Mouse (Mus musculus): ENCODE data around the gene 1110004F10Rik. TPM values are rescaled to one million over a fixed set of nuclear protein-coding genes. Genes with fewer than 3 reads are reported as not detected.
A peak's percentile ranks its signal among the peaks of the same experiment; 100 is the strongest.
"Not testable (repeated sequence)": the region's sequence is repeated elsewhere in the genome, so short reads cannot be mapped to it uniquely, and the experiment has no call there.

The 1110004F10Rik gene
- polyA plus RNA-seq, 1 experiment from 2014 or later = 150 TPM

- Histone ChIP-seq H3K9ac (no peak overlapping the region), H3K27me3 (replicated peaks) (peaks cover 90% of the 10 kb centered on the region), H3K9me3 (replicated peaks) (no peaks in the 10 kb centered on the region), H3K27ac (no peak overlapping the region), H3K4me2 (no peak overlapping the region), H3K4me3 (no peak overlapping the region), H3K4me1 (peaks cover 49% of the 10 kb centered on the region), H3K36me3 (no peaks in the 10 kb centered on the region)
- no peak for ATAC-seq
- WGBS (ENCODE audit: insufficient replicate concordance) = 15% methylated on average over 18 of the region's 18 CpGs
These were observed 2.3 kb upstream of the 1110004F10Rik start for GRCm38 (mm10) chr7:116036591-116037555.

DNA sequence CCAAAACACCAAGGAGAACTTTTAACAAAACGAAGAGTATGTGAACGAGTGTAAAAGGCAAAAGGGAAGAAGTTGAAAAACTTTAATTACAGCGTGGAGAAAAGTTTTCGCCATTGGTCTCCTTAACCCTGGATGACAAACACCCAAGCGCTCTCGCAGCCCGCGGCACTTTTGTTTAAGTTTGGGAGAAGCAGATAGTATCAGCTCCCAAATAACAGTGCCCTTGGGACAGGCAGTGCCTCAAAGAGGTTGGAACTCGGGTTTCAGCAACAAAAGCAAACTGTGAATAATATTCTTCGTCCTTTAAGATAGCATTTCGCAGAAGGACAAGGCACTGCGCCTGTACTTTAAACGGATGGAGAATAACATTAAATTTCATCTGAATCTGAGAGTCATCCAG, 1.2 kb upstream of the 1110004F10Rik start:
- ATAC-seq = no peak
- no peaks in the 10 kb centered on the region for H3K36me3 ChIP-seq
- no peak overlapping the region for H3K9ac ChIP-seq
- H3K4me2 ChIP-seq = no peak overlapping the region
- H3K9me3 ChIP-seq (replicated peaks) = no peaks in the 10 kb centered on the region
- peak overlapping the region; percentile 8; the same call in 1 of the 2 replicates for H3K4me3 ChIP-seq
- peaks cover 88% of the 10 kb centered on the region for H3K27me3 ChIP-seq (replicated peaks)
- WGBS (ENCODE audit: insufficient replicate concordance) = 3% methylated on average over 13 of the region's 13 CpGs
- H3K27ac ChIP-seq = no peak overlapping the region
- peaks cover 43% of the 10 kb centered on the region for H3K4me1 ChIP-seq

DNA sequence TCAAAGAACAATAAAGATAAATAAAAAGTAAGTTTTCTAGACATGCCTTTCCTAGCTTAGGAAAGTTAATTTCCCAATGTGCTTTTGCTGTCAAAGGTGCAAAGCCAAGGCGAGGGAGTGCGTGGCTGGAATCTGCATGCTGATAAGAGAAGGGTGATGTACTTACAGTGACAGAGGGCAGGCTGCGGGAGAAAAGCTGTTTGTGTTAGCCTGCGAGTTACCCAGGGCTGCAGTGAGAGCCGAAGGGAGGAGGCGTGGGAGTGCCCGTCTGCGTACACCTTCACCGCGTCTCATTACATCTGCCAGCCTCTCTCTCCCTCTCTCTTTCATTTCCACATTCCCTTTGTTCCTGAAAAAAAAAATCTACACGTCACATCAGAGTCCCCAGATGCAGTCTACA, 686 bp upstream of the 1110004F10Rik start, which contains the start of gene Sox6:
Gene Sox6, minus strand, starts transcription at position 286 of the 400 bp plus-strand sequence.
- Histone ChIP-seq H3K27ac (no peak within 1 kb of the TSS), H3K9ac (no peak within 1 kb of the TSS), H3K4me3 (peak within 1 kb of the TSS; percentile 56), H3K4me2 (peak within 1 kb of the TSS; percentile 84), H3K36me3 (no peaks in the 10 kb centered on the region), H3K4me1 (peaks cover 38% of the 10 kb centered on the region), H3K9me3 (replicated peaks) (no peaks in the 10 kb centered on the region), H3K27me3 (replicated peaks) (peaks cover 84% of the 10 kb centered on the region)
- ATAC-seq = no peak
- 2% methylated on average over 11 of the region's 11 CpGs for WGBS (ENCODE audit: insufficient replicate concordance)

DNA sequence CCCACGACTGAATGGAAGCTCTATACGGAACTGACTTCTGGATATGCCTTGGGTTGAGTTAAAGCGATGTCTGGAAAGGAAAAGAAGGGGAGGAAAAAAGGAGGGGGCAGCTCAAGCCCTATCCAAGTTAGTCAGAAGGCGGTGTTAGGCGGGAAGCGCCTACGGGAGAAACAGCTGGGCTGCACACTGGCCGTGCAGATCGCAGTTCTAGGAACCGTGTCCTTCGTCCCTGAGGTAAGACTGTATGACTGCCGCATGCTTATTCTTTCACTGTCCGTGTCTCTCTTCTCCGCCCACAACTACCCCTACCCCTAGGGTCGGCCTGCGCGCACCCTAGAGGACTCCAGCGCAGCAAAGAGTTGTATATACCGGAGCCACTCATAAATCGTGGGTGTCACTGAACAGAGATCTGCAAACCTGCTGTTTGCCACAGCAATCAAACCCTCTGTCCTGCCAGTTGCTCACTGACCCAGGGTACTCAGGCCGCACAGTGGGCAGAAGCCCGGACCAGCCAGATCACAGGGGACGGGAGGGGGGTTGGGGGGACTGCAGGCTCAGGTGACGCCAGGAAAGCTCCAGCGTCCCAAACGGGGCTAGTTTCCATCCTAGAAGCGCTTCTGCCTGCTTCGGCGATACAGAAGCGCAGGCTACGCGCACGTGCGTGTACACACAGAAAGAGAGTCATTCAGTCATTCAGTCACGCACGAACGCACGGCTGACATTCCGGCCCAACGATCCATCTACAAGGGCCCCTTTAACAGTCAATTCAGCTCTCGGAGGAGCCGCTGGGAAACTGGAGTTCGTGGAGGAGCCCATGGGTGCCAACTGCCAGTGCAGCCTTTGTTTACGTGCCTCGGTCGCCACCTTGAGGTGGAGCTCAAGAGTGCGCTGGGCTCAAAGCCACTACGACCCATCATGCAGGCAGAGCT, 605 bp downstream of the 1110004F10Rik start:
- H3K9ac ChIP-seq = peak overlapping the region; percentile 42; the same call in 1 of the 2 replicates
- under 1% methylated on average over 48 of the region's 48 CpGs for WGBS (ENCODE audit: insufficient replicate concordance)

DNA sequence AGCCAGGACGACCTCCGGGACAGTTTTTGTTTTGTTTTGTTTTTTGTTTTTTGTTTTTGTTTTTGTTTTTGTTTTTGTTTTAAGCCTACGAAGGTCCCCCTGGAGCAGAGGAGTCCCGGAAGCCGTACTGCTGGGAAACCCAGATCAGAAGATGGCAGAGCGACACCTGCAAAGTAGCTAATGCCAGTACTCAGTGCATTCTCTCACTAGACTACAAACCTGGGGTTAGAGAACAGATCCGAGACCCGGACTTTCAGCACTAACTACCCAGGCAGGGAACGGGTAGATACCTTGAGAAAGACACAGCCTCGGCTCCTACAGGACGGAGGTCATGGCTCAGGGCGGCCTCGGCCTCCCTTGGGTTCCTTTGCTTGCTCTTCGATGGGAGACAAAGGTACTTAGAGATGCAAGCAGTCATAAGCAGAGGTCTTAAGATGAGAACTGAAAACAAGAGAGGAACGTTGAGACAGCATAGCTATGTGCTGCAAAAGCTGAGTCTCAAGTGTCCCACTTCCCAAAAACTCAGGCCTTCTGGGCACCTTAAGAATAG, 1.3 kb downstream of the 1110004F10Rik start:
- Histone ChIP-seq H3K9ac (no peak overlapping the region), H3K4me1 (peaks cover 25% of the 10 kb centered on the region), H3K36me3 (no peaks in the 10 kb centered on the region), H3K4me2 (peak overlapping the region; percentile 84), H3K27ac (no peak overlapping the region), H3K4me3 (peak overlapping the region; percentile 56; the same call in 1 of the 2 replicates), H3K9me3 (replicated peaks) (no peaks in the 10 kb centered on the region), H3K27me3 (replicated peaks) (peaks cover 63% of the 10 kb centered on the region)
- WGBS (ENCODE audit: insufficient replicate concordance) = 31% methylated on average over 15 of the region's 15 CpGs
- ATAC-seq = no peak

More for the DNA sequence above, 605 bp downstream of the 1110004F10Rik start:
- Histone ChIP-seq H3K27me3 (replicated peaks) (peaks cover 71% of the 10 kb centered on the region), H3K4me1 (peaks cover 26% of the 10 kb centered on the region), H3K4me3 (peak overlapping the region; percentile 56), H3K9me3 (replicated peaks) (no peaks in the 10 kb centered on the region), H3K27ac (no peak overlapping the region), H3K36me3 (no peaks in the 10 kb centered on the region), H3K4me2 (peak overlapping the region; percentile 84)
- ATAC-seq = peak; percentile 76

- no peak overlapping the region for H3K4me3 ChIP-seq
- H3K4me2 ChIP-seq = no peak overlapping the region
- WGBS (ENCODE audit: insufficient replicate concordance) = 28% methylated on average over 1 of the region's 1 CpGs
- no peak for ATAC-seq
- H3K9ac ChIP-seq = no peak overlapping the region
- H3K27me3 ChIP-seq (replicated peaks) = no peaks in the 10 kb centered on the region; the same call in 1 of the 2 replicates
- H3K27ac ChIP-seq = no peak overlapping the region
- H3K4me1 ChIP-seq = no peaks in the 10 kb centered on the region
- no peaks in the 10 kb centered on the region for H3K36me3 ChIP-seq
- no peaks in the 10 kb centered on the region for H3K9me3 ChIP-seq (replicated peaks)
These were observed 21.5 kb downstream of the 1110004F10Rik start for GRCm38 (mm10) chr7:116060739-116061138.

DNA sequence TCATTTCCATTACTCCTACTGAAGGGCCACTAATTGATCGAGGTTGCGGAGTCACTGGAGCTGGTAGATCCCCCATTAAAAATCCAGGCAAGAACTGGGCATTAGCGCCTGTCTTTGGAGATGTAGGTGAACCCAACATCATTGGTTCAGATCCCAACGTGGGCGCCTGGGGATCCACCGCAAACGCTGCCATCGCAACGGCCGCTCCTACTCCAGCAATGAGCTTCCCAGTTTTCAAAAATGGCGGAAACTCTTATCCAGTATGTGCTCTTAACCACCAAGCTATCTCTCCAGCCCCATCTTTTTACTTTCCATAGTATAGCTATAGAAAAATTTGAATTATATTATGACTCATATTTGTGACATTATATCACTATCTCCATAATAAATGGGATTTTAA, 45.2 kb downstream of the 1110004F10Rik start, which contains the start of gene Gm4353:
Gene Gm4353, minus strand, starts transcription at position 270 of the 400 bp plus-strand sequence.
- H3K27ac ChIP-seq; H3K27me3 ChIP-seq (replicated peaks); H3K9ac ChIP-seq; ATAC-seq; H3K9me3 ChIP-seq (replicated peaks); H3K4me2 ChIP-seq; H3K36me3 ChIP-seq; H3K4me3 ChIP-seq; H3K4me1 ChIP-seq: not testable (repeated sequence)
- 88% methylated on average over 11 of the region's 11 CpGs for WGBS (ENCODE audit: insufficient replicate concordance)

DNA sequence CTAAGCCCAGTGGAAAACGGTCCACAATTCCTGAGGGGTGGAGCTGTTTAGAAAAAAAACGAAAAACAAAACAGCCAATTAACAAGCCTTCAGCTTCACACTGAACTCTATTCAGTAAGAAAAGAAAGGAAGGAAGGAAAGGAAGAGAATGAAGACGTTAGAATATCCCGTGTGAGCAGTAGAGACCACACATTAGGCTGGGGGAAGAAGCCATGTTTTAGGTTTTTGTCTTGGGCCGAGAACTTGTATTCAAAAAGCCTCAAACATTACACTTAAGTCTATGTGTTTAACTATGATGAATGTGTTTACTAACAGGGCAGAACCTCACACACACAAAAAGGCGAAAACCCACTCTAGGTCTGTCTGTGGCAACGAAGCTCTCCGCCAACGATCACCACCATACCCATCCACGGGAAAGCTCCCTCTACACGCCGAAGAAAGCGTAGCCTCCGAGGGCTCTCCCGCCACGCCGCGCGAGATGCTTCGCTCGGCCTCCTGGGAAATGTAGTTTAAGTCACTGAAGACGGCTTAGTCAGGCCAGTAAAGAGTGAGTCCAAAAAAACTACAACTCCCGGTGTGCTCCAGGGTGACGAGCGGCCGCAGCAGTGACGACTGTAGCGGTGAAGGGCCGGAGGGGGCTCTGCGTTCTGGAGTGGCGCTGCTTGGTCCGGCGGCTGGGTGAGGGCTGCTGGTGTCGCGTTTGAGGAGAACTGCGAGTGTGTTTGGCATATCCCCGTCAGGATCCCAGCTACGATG, 53.7 kb downstream of the 1110004F10Rik start:
- H3K9ac ChIP-seq = peak overlapping the region; percentile 84
- H3K36me3 ChIP-seq = peaks cover 3% of the 10 kb centered on the region; the same call in 1 of the 2 replicates
- peak overlapping the region; percentile 74 for H3K4me3 ChIP-seq
- under 1% methylated on average over 38 of the region's 38 CpGs for WGBS (ENCODE audit: insufficient replicate concordance)
- H3K4me2 ChIP-seq = peak overlapping the region; percentile 75
- H3K9me3 ChIP-seq (replicated peaks) = no peaks in the 10 kb centered on the region
- H3K4me1 ChIP-seq = peaks cover 46% of the 10 kb centered on the region
- H3K27me3 ChIP-seq (replicated peaks) = 0 out of 2 replicates have a peak, but pooled peaks cover 6% of the 10 kb centered on the region
- peak overlapping the region; percentile 81 for H3K27ac ChIP-seq
- peak; percentile 99 for ATAC-seq

- Histone ChIP-seq H3K4me2 (peak overlapping the region; percentile 75), H3K36me3 (peaks cover 3% of the 10 kb centered on the region; the same call in 1 of the 2 replicates), H3K27me3 (replicated peaks) (0 out of 2 replicates have a peak, but pooled peaks cover 3% of the 10 kb centered on the region), H3K9me3 (replicated peaks) (no peaks in the 10 kb centered on the region), H3K9ac (peak overlapping the region; percentile 84), H3K4me1 (peaks cover 47% of the 10 kb centered on the region), H3K27ac (peak overlapping the region; percentile 81), H3K4me3 (peak overlapping the region; percentile 74)
- WGBS (ENCODE audit: insufficient replicate concordance) = under 1% methylated on average over 19 of the region's 19 CpGs
- ATAC-seq = peak; percentile 79
These were observed 54.3 kb downstream of the 1110004F10Rik start for GRCm38 (mm10) chr7:116093466-116093850.

DNA sequence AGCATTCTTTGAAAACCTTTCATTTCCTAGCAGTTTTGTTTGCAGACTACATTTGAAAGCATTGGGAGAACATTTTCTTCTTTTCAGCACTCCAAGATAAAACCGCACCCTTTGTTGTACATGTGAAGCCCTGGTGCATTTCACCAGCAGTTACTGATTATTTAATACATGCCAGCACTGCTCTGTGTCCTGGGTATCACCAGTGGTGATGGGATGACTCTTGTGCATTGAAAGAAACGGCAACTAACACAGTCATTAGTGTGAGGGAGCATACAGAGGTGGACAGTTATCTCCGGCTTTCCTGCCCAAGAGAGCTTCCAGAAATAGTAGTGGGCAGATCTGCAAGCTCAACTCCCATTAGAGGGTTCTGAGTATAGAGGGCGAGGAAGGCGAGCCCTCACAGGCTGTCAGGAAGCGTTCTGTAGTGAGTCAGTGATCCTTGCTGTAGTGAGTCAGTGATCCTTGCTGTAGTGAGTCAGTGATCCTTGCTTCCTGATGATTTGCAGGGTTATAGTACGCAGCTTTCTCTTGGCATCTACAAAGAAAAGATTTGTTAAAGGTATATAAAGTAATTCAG, 60.8 kb downstream of the 1110004F10Rik start:
- no peaks in the 10 kb centered on the region for H3K27me3 ChIP-seq (replicated peaks)
- no peak overlapping the region for H3K27ac ChIP-seq
- H3K9ac ChIP-seq = no peak overlapping the region
- H3K4me1 ChIP-seq = peaks cover 30% of the 10 kb centered on the region
- peaks cover 58% of the 10 kb centered on the region for H3K36me3 ChIP-seq
- 79% methylated on average over 7 of the region's 7 CpGs for WGBS (ENCODE audit: insufficient replicate concordance)
- H3K9me3 ChIP-seq (replicated peaks) = no peaks in the 10 kb centered on the region
- H3K4me3 ChIP-seq = no peak overlapping the region
- no peak overlapping the region for H3K4me2 ChIP-seq
- ATAC-seq = 0 out of 2 replicates have a peak, but pooled peaks have one; percentile 52
